Mouse (Mus musculus): ENCODE measurements around the gene Olfr1341.

- no peak for TF ChIP-seq GATA1 (IDR thresholded peaks at IDR 0.05; ENCODE audit: borderline replicate concordance, low read length)
- TF ChIP-seq FLI1 (IDR thresholded peaks at IDR 0.05; ENCODE audit: low read length), result no peak
Measured at GRCm38 (mm10) chr4:118740988-118741698, 37.8 kb downstream of the Olfr1341 start.

Measured in megakaryocyte, embryonic 14.5 days (primary cell).